Mouse (Mus musculus) lung, embryonic 15.5 days (tissue): ENCODE measurements around the gene Pcsk2. TPM values are rescaled to one million over a fixed set of nuclear protein-coding genes. Genes with fewer than 3 reads are reported as not detected.

Source experiments
- ATAC-seq: fragments of 200-750 bp; cut with Nextera tagmentation; 2 replicates; pipeline ENCODE4 v1.8.0; 2017; ENCODE audit warnings: moderate number of reproducible peaks, borderline replicate concordance; ENCODE audit not compliant: low FRiP score, low TSS enrichment; ENCODE audit errors: extremely low read depth
- H3K27ac ChIP-seq: fragments of 300-500 bp; sonication (generic); 2 replicates; pipeline ENCODE4 v1.5.1; 2015; ENCODE audit warnings: moderate library complexity, mild to moderate bottlenecking, inconsistent platforms
- H3K27me3 ChIP-seq: fragments of 300-500 bp; sonication (generic); 2 replicates; pipeline ENCODE4 v1.6.1; 2015; ENCODE audit warnings: inconsistent platforms
- H3K36me3 ChIP-seq: fragments of 300-500 bp; sonication (generic); 2 replicates; pipeline ENCODE4 v1.6.1; 2015; ENCODE audit warnings: inconsistent platforms
- H3K4me1 ChIP-seq: fragments of 300-500 bp; sonication (generic); 2 replicates; pipeline ENCODE4 v1.6.1; 2015; ENCODE audit warnings: inconsistent platforms
- H3K4me2 ChIP-seq: fragments of 300-500 bp; sonication (generic); 2 replicates; pipeline ENCODE4 v1.6.1; 2015; ENCODE audit warnings: inconsistent platforms, mild to moderate bottlenecking, moderate library complexity
- H3K4me3 ChIP-seq: fragments of 300-500 bp; sonication (generic); 2 replicates; pipeline ENCODE4 v1.5.1; 2015; ENCODE audit warnings: mild to moderate bottlenecking, inconsistent platforms
- H3K9ac ChIP-seq: fragments of 300-500 bp; sonication (generic); 2 replicates; pipeline ENCODE4 v1.6.1; 2015; ENCODE audit warnings: inconsistent platforms
- H3K9me3 ChIP-seq: fragments of 300-500 bp; sonication (generic); 2 replicates; pipeline ENCODE4 v1.6.1; 2016; ENCODE audit warnings: inconsistent platforms
- WGBS: fragments of 180-500 bp; shearing (Covaris S2); methylation state at CpG from one replicate; pipeline ENCODE4 v1.1.7; 2015; 5-methylcytosine and 5-hydroxymethylcytosine counted together
- polyA plus RNA-seq: library from polyadenylated mRNA; unstranded; fragments of >200 nt; fragmentation: Nextera tagmentation; extraction: Ambion mirVana; gene quantifications from 2 replicates; pipeline ENCODE4 v1.2.1, GENCODE M21; 2015

Gene Pcsk2
- polyA plus RNA-seq, 1 experiment from 2014 or later, result 0.07 TPM

DNA sequence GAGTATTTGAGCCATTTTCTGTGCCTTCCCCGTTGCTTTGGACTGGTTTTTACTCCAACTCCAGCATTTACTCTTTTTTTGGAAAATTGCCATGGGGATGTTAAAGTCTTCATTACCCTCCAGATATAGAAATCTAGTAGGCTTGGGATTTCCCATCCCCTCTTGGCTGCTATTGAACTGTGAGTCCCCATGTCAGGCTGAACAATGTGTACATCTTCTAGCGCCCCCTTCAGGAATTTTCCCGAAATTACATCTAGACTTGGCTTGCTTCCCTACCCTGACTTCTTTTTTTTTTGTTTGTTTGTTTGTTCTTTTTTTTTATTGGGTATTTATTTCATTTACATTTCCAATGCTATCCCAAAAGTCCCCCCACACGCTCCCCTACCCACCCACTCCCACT lies 163.3 kb downstream of the Pcsk2 start:
- Histone ChIP-seq H3K4me1 (no peaks in the 10 kb centered on the region), H3K9me3 (no peaks in the 10 kb centered on the region), H3K9ac (no peak overlapping the region), H3K27ac (no peak overlapping the region), H3K4me2 (no peak overlapping the region), H3K36me3 (no peaks in the 10 kb centered on the region), H3K4me3 (no peak overlapping the region), H3K27me3 (no peaks in the 10 kb centered on the region)
- no peak for ATAC-seq
- 16% methylated on average over 4 of the region's 4 CpGs for WGBS

DNA sequence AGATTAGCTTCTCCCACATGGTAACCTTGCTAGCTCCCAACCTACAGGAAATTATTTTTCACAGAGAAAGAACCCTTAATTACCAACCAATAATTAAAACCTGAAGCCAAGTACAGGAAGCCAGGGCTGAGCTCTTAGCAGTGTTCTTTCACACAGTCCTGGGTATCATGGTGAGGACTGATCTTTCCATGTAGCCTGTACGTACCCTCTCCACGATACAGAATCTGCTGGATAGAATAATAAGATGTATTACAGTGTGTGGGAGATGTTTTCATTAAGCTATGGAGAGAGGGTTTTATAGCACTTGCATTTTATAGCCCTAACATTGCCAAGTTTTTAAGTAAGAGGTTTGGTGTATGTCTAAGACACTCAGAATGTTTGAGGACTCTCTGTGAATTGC lies 164.0 kb downstream of the Pcsk2 start:
- Histone ChIP-seq H3K4me2 (no peak overlapping the region), H3K9me3 (no peaks in the 10 kb centered on the region), H3K9ac (no peak overlapping the region), H3K36me3 (no peaks in the 10 kb centered on the region), H3K27me3 (no peaks in the 10 kb centered on the region), H3K27ac (no peak overlapping the region), H3K4me1 (no peaks in the 10 kb centered on the region), H3K4me3 (no peak overlapping the region)
- no peak for ATAC-seq
- 69% methylated on average over 2 of the region's 2 CpGs for WGBS

DNA sequence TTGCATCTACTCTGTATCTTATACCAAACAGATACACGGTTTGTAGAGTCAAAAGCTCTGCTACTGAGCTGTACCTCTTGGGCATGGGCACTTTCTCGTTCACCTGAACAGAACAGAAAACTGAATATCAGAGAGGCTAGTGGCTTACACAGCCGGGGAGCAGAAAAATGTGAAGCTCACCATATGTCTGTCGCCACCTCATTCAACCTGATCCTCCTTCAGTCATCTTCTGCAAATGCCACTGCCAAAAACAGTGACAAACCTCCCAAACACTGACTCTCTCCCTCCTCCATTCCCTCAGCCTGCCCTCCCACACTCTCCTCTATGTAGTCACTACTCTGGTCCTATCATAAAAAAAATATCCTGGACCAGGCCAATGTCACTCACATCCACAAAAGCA lies 165.9 kb downstream of the Pcsk2 start:
- H3K27ac ChIP-seq, result no peak overlapping the region
- H3K27me3 ChIP-seq, result no peaks in the 10 kb centered on the region
- no peaks in the 10 kb centered on the region for H3K36me3 ChIP-seq
- H3K4me1 ChIP-seq, result no peaks in the 10 kb centered on the region
- no peak overlapping the region for H3K9ac ChIP-seq
- ATAC-seq, result no peak
- no peak overlapping the region for H3K4me2 ChIP-seq
- H3K9me3 ChIP-seq, result no peaks in the 10 kb centered on the region
- no peak overlapping the region for H3K4me3 ChIP-seq
- WGBS, result 65% methylated on average over 4 of the region's 4 CpGs

DNA sequence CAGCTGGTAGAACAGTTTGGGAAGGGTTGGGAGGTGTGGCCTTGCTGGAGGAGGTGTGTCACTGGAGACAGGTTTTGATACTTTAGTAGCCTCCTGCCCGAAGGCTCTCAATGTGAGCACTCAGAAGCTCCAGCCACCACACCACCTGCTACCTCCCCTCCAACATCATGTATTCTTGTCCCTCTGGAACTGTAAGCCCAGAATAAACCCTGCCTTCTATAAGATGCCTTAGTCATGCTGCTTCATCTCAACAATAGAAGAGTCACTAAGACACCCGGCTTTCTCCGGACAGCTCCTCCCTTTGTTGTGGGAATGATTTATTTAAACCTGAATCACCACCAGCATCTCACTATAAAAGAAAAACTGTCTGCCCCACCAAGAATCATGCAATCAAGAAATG lies 166.9 kb downstream of the Pcsk2 start:
- H3K27me3 ChIP-seq, result no peaks in the 10 kb centered on the region
- H3K9me3 ChIP-seq, result no peaks in the 10 kb centered on the region
- ATAC-seq, result no peak
- H3K27ac ChIP-seq, result no peak overlapping the region
- 71% methylated on average over 3 of the region's 3 CpGs for WGBS
- H3K4me3 ChIP-seq, result no peak overlapping the region
- no peak overlapping the region for H3K4me2 ChIP-seq
- no peaks in the 10 kb centered on the region for H3K36me3 ChIP-seq
- H3K4me1 ChIP-seq, result no peaks in the 10 kb centered on the region
- no peak overlapping the region for H3K9ac ChIP-seq

DNA sequence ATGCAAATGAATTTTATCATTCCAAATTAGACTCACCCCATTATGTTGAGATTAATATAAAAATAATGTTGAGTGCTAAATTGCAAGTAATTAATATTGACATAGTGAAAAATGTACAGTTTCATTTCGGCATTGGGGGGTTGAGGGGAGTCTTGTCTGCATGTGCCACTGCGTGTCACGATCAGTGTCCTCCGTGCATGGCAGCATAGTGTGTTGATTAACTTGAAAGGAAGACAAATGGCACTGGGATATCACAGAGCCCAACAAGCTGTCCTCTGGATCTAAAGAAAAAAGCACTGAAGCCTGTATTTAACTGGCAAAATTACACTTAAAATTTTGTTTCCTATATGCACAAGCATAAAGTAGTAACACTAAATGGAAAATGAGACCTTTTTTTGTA lies 167.9 kb downstream of the Pcsk2 start:
- 82% methylated on average over 4 of the region's 4 CpGs for WGBS
- Histone ChIP-seq H3K36me3 (no peaks in the 10 kb centered on the region), H3K27ac (no peak overlapping the region), H3K4me3 (no peak overlapping the region), H3K4me1 (no peaks in the 10 kb centered on the region), H3K27me3 (no peaks in the 10 kb centered on the region), H3K9ac (no peak overlapping the region), H3K4me2 (no peak overlapping the region), H3K9me3 (no peaks in the 10 kb centered on the region)
- ATAC-seq, result no peak

DNA sequence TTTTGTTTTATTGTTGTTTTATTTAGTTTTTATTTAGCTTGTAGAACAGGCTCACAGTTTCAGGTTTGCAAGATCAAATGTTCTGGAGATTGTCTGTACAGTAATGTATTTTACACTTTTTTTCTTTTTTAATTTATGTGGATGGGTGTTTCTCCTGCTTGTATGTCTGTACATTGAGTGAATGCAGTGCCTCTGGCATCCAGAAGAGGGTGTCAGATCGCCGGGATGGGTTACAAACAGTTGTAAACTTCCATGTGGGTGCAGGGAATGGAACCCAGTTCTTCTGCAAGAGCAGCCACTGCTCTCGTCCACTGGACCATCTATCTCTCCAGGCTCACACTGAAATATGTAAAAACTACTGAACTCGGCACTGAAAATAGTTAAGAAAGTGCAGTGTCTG lies 169.2 kb downstream of the Pcsk2 start:
- no peaks in the 10 kb centered on the region for H3K9me3 ChIP-seq
- H3K4me3 ChIP-seq, result no peak overlapping the region
- H3K9ac ChIP-seq, result no peak overlapping the region
- H3K27me3 ChIP-seq, result no peaks in the 10 kb centered on the region
- ATAC-seq, result no peak
- no peaks in the 10 kb centered on the region for H3K4me1 ChIP-seq
- no peak overlapping the region for H3K4me2 ChIP-seq
- H3K27ac ChIP-seq, result no peak overlapping the region
- no peaks in the 10 kb centered on the region for H3K36me3 ChIP-seq
- 64% methylated on average over 4 of the region's 4 CpGs for WGBS

DNA sequence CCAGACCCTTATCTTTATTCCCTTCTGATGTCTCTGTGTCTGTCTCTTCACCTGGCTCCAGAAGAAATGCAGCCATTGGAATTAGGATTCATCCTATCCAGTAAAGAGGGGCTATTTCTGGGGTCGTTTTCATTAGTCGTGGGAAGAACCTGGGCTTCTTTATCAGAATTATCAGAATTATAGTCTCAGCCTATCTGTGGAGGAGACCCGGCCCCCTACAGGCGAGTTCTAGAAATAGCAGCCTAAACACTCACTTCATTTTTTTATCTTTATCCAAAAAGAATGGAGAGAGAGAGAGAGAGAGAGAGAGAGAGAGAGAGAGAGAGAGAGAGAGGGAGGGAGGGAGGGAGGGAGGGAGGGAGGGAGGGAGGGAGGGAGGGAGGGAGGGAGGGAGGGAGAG lies 177.3 kb downstream of the Pcsk2 start:
- H3K4me3 ChIP-seq, result no peak overlapping the region
- no peak for ATAC-seq
- no peaks in the 10 kb centered on the region for H3K9me3 ChIP-seq
- 19% methylated on average over 4 of the region's 4 CpGs for WGBS
- no peak overlapping the region for H3K4me2 ChIP-seq
- no peaks in the 10 kb centered on the region for H3K36me3 ChIP-seq
- no peak overlapping the region for H3K27ac ChIP-seq
- no peak overlapping the region for H3K9ac ChIP-seq
- no peaks in the 10 kb centered on the region for H3K27me3 ChIP-seq
- no peaks in the 10 kb centered on the region for H3K4me1 ChIP-seq

DNA sequence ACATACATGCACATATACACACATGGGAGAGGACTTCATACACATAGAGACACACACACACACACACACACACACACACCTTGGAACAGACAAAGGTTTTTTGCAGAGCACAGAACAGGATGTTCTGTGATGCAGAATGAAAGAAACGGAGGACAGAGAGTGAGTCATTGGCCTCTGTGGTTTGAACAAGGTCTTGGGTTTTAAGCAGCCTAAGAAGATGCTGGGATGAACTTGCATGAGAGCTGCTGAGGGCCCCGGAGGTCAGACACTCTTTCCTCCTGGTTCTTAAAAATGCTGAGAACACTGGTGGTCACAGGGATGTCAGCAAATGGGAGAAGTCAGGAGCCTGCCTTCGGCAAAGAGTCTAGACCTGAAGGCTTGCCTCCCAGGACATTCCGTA lies 178.1 kb downstream of the Pcsk2 start:
- no peaks in the 10 kb centered on the region for H3K4me1 ChIP-seq
- H3K9me3 ChIP-seq, result no peaks in the 10 kb centered on the region
- WGBS, result 85% methylated on average over 4 of the region's 4 CpGs
- no peak overlapping the region for H3K4me3 ChIP-seq
- no peak for ATAC-seq
- no peak overlapping the region for H3K27ac ChIP-seq
- H3K4me2 ChIP-seq, result no peak overlapping the region
- no peaks in the 10 kb centered on the region for H3K27me3 ChIP-seq
- no peaks in the 10 kb centered on the region for H3K36me3 ChIP-seq
- no peak overlapping the region for H3K9ac ChIP-seq

DNA sequence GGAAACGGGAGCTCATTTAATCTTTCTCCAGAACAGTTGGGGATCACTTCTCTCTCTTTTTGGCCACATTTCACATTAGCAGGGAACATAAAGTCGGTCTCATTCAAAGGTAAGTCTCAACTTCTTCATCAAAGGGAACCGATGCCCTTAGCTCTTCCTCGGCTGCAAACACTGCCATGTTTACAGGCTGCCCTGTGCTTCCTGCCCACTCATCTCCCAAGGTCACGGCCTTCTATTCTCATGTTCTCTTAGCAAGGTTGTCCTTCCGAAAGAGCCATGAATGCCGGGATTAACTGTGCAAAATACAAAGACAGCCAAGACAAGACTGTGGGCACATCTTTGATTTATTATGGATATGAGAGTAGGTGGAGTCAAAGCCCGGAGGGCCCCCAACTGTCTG lies 178.8 kb downstream of the Pcsk2 start:
- WGBS, result 64% methylated on average over 8 of the region's 8 CpGs
- no peak for ATAC-seq

DNA sequence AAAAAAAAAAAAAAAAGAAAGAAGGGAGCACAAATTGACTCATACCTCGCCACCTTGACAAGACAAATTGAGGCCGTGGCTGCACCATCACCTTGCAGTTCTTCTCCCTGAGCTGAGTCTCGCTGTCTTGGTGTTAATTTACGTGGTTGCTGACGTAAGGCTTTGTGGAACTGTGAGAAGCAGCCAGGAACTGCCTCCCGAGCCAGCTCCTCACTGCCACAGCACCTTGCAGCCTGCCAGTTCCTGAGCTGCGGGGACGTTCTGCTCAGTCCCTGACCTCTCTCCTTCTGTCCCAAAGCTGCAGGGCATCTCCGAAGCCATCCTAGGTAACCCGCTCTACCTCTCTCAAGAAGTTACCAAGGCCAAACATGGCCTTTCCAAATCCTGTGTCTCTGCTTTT lies 186.5 kb downstream of the Pcsk2 start:
- no peak overlapping the region for H3K4me2 ChIP-seq
- H3K36me3 ChIP-seq, result no peaks in the 10 kb centered on the region
- WGBS, result 73% methylated on average over 10 of the region's 10 CpGs
- no peak overlapping the region for H3K4me3 ChIP-seq
- H3K4me1 ChIP-seq, result no peaks in the 10 kb centered on the region
- H3K27ac ChIP-seq, result no peak overlapping the region
- no peaks in the 10 kb centered on the region for H3K9me3 ChIP-seq
- no peaks in the 10 kb centered on the region for H3K27me3 ChIP-seq
- no peak overlapping the region for H3K9ac ChIP-seq
- ATAC-seq, result no peak

More for the DNA sequence above, 178.8 kb downstream of the Pcsk2 start:
- H3K9me3 ChIP-seq, result no peaks in the 10 kb centered on the region
- H3K27ac ChIP-seq, result no peak overlapping the region
- H3K27me3 ChIP-seq, result no peaks in the 10 kb centered on the region
- H3K4me2 ChIP-seq, result no peak overlapping the region
- no peak overlapping the region for H3K4me3 ChIP-seq
- H3K4me1 ChIP-seq, result no peaks in the 10 kb centered on the region
- H3K36me3 ChIP-seq, result no peaks in the 10 kb centered on the region
- no peak overlapping the region for H3K9ac ChIP-seq

DNA sequence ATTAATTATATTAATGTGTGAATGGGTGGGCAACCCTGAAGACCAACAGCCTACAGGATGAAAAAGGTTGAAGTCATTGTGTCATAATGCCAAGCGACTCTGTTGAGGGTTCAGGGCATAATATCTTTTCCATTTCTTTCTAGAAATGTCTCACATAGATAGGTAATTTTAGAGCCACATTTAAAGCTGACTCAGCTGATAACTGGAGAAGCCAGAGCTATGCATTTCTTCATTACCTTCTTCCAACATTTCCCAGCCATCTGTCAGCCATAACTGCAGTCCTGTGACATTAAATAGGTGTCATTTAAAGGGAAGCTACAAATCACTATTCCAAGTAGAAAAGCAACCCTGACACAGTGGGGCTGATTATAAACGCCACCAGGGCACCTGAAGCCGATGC lies 189.5 kb downstream of the Pcsk2 start:
- Histone ChIP-seq H3K4me2 (no peak overlapping the region), H3K9ac (no peak overlapping the region), H3K4me1 (no peaks in the 10 kb centered on the region), H3K4me3 (no peak overlapping the region), H3K27ac (no peak overlapping the region), H3K27me3 (no peaks in the 10 kb centered on the region), H3K36me3 (no peaks in the 10 kb centered on the region), H3K9me3 (no peaks in the 10 kb centered on the region)
- ATAC-seq, result no peak
- WGBS, result 71% methylated on average over 3 of the region's 3 CpGs

DNA sequence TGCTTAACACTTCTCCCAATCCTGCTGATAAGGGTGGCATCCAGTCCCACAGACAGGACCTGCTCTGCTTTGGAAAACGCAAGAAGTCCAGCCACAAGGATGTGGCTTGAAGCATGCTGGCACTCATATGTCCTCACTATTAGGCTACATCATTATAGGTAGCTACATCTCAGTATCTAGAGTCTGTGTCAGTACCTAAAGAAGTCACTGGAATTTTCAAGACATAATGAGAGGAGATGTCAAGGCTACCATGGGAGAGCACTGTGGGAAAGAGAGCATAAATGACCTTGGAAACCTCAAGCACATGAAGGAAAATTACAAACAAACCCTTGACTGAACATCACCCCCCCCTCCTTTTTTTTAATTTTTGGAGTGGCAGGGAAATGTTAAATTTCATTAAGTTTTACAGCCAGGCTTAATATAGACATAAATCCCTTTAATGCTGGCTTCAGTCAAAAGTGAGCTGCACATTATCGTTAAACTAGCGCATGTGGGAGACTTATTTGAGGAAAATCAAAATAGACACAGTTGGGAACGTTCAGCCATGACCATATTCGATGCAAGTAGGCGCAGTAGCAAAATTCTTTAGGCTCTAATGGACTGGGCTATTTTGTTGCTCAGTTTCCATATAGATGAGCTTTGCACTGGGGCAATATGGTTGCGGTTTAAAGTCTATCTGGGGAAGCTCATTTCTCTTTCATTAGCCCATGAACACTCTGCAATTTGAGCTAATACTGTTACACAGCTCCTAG lies 193.7 kb downstream of the Pcsk2 start:
- Histone ChIP-seq H3K4me1 (no peaks in the 10 kb centered on the region), H3K36me3 (no peaks in the 10 kb centered on the region), H3K4me3 (no peak overlapping the region), H3K9me3 (no peaks in the 10 kb centered on the region), H3K9ac (no peak overlapping the region), H3K27me3 (no peaks in the 10 kb centered on the region), H3K27ac (no peak overlapping the region), H3K4me2 (no peak overlapping the region)
- ATAC-seq, result no peak
- WGBS, result 80% methylated on average over 7 of the region's 7 CpGs

DNA sequence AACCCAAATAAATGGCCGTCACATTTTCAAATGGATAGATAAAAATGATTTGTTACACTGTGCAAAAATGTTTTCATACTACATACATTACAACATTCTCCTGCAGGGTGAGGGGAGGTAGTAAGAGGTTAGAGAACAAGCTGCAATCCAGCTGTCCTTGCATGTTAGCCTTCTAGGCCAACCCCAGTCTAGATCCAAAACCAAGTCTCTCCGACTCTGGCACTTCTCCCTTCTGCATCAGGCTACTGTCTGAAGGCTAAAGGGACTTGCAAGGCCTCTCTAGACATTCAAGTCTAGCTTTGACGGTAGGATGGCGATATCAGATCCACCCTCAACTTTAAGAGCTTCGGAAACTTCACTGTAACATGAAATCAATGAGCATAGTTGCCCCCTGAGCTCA lies 196.5 kb downstream of the Pcsk2 start:
- no peak for ATAC-seq
- 78% methylated on average over 5 of the region's 5 CpGs for WGBS

More for the DNA sequence above, 196.5 kb downstream of the Pcsk2 start:
- Histone ChIP-seq H3K9ac (no peak overlapping the region), H3K4me1 (no peaks in the 10 kb centered on the region), H3K4me2 (no peak overlapping the region), H3K4me3 (no peak overlapping the region), H3K27ac (no peak overlapping the region), H3K27me3 (no peaks in the 10 kb centered on the region), H3K36me3 (no peaks in the 10 kb centered on the region), H3K9me3 (no peaks in the 10 kb centered on the region)
